Mouse (Mus musculus): Measurements from ENCODE around the gene Mfap2. TPM values are rescaled to one million over a fixed set of nuclear protein-coding genes. Genes with fewer than 3 reads are reported as not detected.

Mfap2 gene
- polyA plus RNA-seq, 2 experiments: 7.1 to 11.0 TPM

DNA sequence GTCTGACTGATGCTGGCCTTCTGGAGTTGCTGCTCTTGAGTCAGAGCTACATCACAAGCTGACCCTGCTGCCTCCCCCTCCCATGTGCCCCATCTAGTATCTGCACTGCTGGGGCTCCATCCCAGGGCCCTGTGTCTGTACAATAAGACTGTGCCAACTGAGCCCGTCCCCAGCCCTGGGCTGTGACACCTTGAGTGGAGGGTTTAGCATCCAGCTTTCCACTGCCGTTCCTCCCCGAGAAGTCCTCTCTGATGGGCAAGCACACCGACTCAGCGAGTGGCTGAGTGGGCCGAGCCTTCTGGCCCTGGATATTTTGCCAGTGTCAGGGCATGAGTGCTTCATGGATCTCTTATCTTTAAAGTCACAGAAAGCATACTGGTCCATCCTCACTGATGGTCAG lies 35.8 kb upstream of the Mfap2 start:
- no peaks in the 10 kb centered on the region for H3K27me3 ChIP-seq (ENCODE audit: control insufficient read depth, insufficient read depth, low read length)
- no peak overlapping the region for H3K27ac ChIP-seq
- DNase-seq (ENCODE audit: low read depth in 3 of 3, low spot score in 3 of 3): no peak
- H3K4me2 ChIP-seq (ENCODE audit: low read depth): no peak overlapping the region
- no peak overlapping the region for H3K4me3 ChIP-seq (ENCODE audit: insufficient read depth in 1 of 2, low read depth in 2 of 2, low read length in 2 of 2)
- peaks cover 18% of the 10 kb centered on the region for H3K36me3 ChIP-seq (replicated peaks; ENCODE audit: control insufficient read depth, insufficient read depth, low read depth)
- H3K4me1 ChIP-seq (replicated peaks; ENCODE audit: control insufficient read depth in 2 of 2, insufficient read depth in 2 of 2, low read length in 1 of 2): peaks cover 0 to 10% of the 10 kb centered on the region in 2 experiments; a peak in 2 of 4 replicates
- TF ChIP-seq CTCF (IDR thresholded peaks at IDR 0.05; ENCODE audit: low read depth) (no peak), EP300 (IDR thresholded peaks at IDR 0.05; ENCODE audit: low read depth) (no peak)
- H3K9ac ChIP-seq (replicated peaks): no peak overlapping the region
- WGBS (ENCODE audit: insufficient replicate concordance): 82% methylated on average over 6 of the region's 6 CpGs
- ATAC-seq (ENCODE audit: insufficient read depth): no peak
- no peaks in the 10 kb centered on the region for H3K9me3 ChIP-seq (ENCODE audit: control insufficient read depth, low read length)

GRCm38 (mm10) chr4:140975356-140975755 lies 34.9 kb upstream of the Mfap2 start:
- no peak for DNase-seq (ENCODE audit: low read depth in 3 of 3, low spot score in 3 of 3)
- H3K9me3 ChIP-seq (ENCODE audit: control insufficient read depth, low read length): no peaks in the 10 kb centered on the region
- H3K27ac ChIP-seq: no peak overlapping the region
- 79% methylated on average over 7 of the region's 7 CpGs for WGBS (ENCODE audit: insufficient replicate concordance)
- peaks cover 0 to 10% of the 10 kb centered on the region in 2 experiments; a peak in 2 of 4 replicates for H3K4me1 ChIP-seq (replicated peaks; ENCODE audit: control insufficient read depth in 2 of 2, insufficient read depth in 2 of 2, low read length in 1 of 2)
- H3K4me3 ChIP-seq (ENCODE audit: insufficient read depth in 1 of 2, low read depth in 2 of 2, low read length in 2 of 2): no peak overlapping the region
- H3K27me3 ChIP-seq (ENCODE audit: control insufficient read depth, insufficient read depth, low read length): no peaks in the 10 kb centered on the region
- no peak overlapping the region for H3K9ac ChIP-seq (replicated peaks)
- H3K36me3 ChIP-seq (replicated peaks; ENCODE audit: control insufficient read depth, insufficient read depth, low read depth): peaks cover 17% of the 10 kb centered on the region
- TF ChIP-seq CTCF (IDR thresholded peaks at IDR 0.05; ENCODE audit: low read depth): no peak
- no peak for TF ChIP-seq EP300 (IDR thresholded peaks at IDR 0.05; ENCODE audit: low read depth)
- no peak; the same call in 1 of the 2 replicates for ATAC-seq (ENCODE audit: insufficient read depth)
- no peak overlapping the region for H3K4me2 ChIP-seq (ENCODE audit: low read depth)

DNA sequence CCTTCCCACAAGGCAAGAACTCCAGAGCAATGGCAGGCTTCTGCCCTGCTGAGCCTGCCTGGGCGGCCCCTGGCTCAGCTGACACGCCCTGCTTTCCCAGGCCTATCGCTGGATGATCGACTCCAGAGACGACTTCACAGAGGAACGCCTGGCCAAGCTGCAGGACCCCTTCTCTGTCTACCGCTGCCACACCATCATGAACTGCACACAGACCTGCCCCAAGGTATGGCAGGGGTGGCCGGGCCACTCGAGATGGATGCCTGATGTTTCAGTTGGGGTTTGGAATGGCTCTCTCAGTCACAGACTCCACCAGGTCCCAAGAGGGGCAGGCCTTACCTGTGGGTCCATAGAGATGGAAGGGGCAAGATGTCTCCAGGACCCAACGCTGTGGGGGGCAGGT lies 32.9 kb upstream of the Mfap2 start:
- Histone ChIP-seq H3K36me3 (replicated peaks; ENCODE audit: control insufficient read depth, insufficient read depth, low read depth) (peaks cover 8% of the 10 kb centered on the region), H3K9me3 (ENCODE audit: control insufficient read depth, low read length) (no peaks in the 10 kb centered on the region), H3K4me3 (ENCODE audit: insufficient read depth in 1 of 2, low read depth in 2 of 2, low read length in 2 of 2) (no peak overlapping the region), H3K9ac (replicated peaks) (no peak overlapping the region), H3K4me1 (replicated peaks; ENCODE audit: control insufficient read depth in 2 of 2, insufficient read depth in 2 of 2, low read length in 1 of 2) (peaks cover 0 to 10% of the 10 kb centered on the region in 2 experiments; a peak in 2 of 4 replicates), H3K27ac (no peak overlapping the region), H3K27me3 (ENCODE audit: control insufficient read depth, insufficient read depth, low read length) (no peaks in the 10 kb centered on the region), H3K4me2 (ENCODE audit: low read depth) (no peak overlapping the region)
- TF ChIP-seq EP300 (IDR thresholded peaks at IDR 0.05; ENCODE audit: low read depth) (no peak), CTCF (IDR thresholded peaks at IDR 0.05; ENCODE audit: low read depth) (no peak)
- 57% methylated on average over 10 of the region's 10 CpGs for WGBS (ENCODE audit: insufficient replicate concordance)
- ATAC-seq (ENCODE audit: insufficient read depth) (no peak), DNase-seq (ENCODE audit: low read depth in 3 of 3, low spot score in 3 of 3) (no peak)

DNA sequence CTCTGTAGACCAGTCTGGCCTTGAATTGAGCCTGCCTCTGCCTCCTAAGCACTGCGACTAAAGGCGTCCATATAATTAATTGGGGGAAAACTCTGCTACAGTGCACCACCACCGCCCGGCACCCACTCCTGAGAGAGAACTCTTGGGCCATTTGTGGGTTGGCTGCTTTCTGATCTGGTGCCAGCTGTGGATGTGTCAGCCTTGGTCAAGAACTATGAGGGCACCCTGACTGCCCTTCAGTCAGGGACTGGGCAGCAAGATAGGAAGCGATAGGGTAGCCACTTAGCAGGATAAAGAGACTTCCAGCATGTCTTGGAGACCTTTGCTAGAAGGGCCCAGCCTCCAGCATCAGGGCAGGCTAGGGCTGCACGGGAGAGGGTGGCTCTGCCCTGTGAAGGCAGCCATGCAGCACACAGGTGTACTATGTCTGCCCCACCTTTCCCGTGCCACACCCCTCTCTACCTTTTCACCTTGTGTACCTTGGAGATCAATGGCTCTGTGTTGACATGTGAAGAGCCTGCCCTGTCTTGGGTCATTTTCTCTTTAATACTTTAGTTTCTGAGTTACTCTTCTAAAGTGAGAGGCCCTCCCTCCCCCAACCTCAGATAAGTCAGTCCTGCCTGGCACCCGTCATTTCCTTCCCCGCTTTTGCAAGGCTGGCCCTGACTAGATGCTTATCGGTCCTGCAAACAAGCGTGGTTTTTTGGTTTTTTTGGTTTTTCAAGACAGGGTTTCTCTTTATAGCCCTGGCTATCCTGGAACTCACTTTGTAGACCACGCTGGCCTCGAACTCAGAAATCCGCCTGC lies 32.1 kb upstream of the Mfap2 start:
- H3K4me3 ChIP-seq (ENCODE audit: insufficient read depth in 1 of 2, low read depth in 2 of 2, low read length in 2 of 2): no peak overlapping the region
- DNase-seq (ENCODE audit: low read depth in 3 of 3, low spot score in 3 of 3) (no peak), ATAC-seq (ENCODE audit: insufficient read depth) (no peak)
- H3K9ac ChIP-seq (replicated peaks): no peak overlapping the region
- no peaks in the 10 kb centered on the region for H3K9me3 ChIP-seq (ENCODE audit: control insufficient read depth, low read length)
- H3K27me3 ChIP-seq (ENCODE audit: control insufficient read depth, insufficient read depth, low read length): no peaks in the 10 kb centered on the region
- H3K4me1 ChIP-seq (replicated peaks; ENCODE audit: control insufficient read depth in 2 of 2, insufficient read depth in 2 of 2, low read length in 1 of 2): peaks cover 0 to 12% of the 10 kb centered on the region in 2 experiments; a peak in 2 of 4 replicates
- no peak overlapping the region for H3K4me2 ChIP-seq (ENCODE audit: low read depth)
- H3K36me3 ChIP-seq (replicated peaks; ENCODE audit: control insufficient read depth, insufficient read depth, low read depth): peaks cover 8% of the 10 kb centered on the region
- 42% methylated on average over 14 of the region's 14 CpGs for whole genome bisulfite sequencing (ENCODE audit: insufficient replicate concordance)
- no peak overlapping the region for H3K27ac ChIP-seq
- TF ChIP-seq EP300 (IDR thresholded peaks at IDR 0.05; ENCODE audit: low read depth): no peak
- TF ChIP-seq CTCF (IDR thresholded peaks at IDR 0.05; ENCODE audit: low read depth): no peak

GRCm38 (mm10) chr4:140981605-140982004 lies 28.6 kb upstream of the Mfap2 start:
- Histone ChIP-seq H3K27me3 (ENCODE audit: control insufficient read depth, insufficient read depth, low read length) (no peaks in the 10 kb centered on the region), H3K9me3 (ENCODE audit: control insufficient read depth, low read length) (no peaks in the 10 kb centered on the region), H3K4me2 (ENCODE audit: low read depth) (no peak overlapping the region), H3K4me3 (ENCODE audit: insufficient read depth in 1 of 2, low read depth in 2 of 2, low read length in 2 of 2) (no peak overlapping the region), H3K27ac (no peak overlapping the region), H3K9ac (replicated peaks) (no peak overlapping the region), H3K36me3 (replicated peaks; ENCODE audit: control insufficient read depth, insufficient read depth, low read depth) (peaks cover 6% of the 10 kb centered on the region), H3K4me1 (replicated peaks; ENCODE audit: control insufficient read depth in 2 of 2, insufficient read depth in 2 of 2, low read length in 1 of 2) (peaks cover 0 to 14% of the 10 kb centered on the region in 2 experiments; a peak in 2 of 4 replicates)
- WGBS (ENCODE audit: insufficient replicate concordance): 83% methylated on average over 2 of the region's 2 CpGs
- ATAC-seq (ENCODE audit: insufficient read depth): no peak
- DNase-seq (ENCODE audit: low read depth in 3 of 3, low spot score in 3 of 3): no peak
- no peak for TF ChIP-seq EP300 (IDR thresholded peaks at IDR 0.05; ENCODE audit: low read depth)
- TF ChIP-seq CTCF (IDR thresholded peaks at IDR 0.05; ENCODE audit: low read depth): peak; percentile 73
